Mouse (Mus musculus) kidney, embryonic 16.5 days (tissue): Measurements from ENCODE around the gene Mfsd2b. TPM values are rescaled to one million over a fixed set of nuclear protein-coding genes. Genes with fewer than 3 reads are reported as not detected.

Experiments
- ATAC-seq: fragments of 200-750 bp; cut with Nextera tagmentation; 2 replicates; pipeline ENCODE4 v1.8.0; 2017; ENCODE audit warnings: moderate TSS enrichment; ENCODE audit not compliant: low FRiP score, low TSS enrichment
- H3K27ac ChIP-seq: fragments of 300-500 bp; sonication (generic); 2 replicates; pipeline ENCODE4 v1.5.1; 2014; ENCODE audit warnings: low read length
- H3K27me3 ChIP-seq: fragments of 300-500 bp; sonication (generic); 2 replicates; pipeline ENCODE4 v1.6.1; 2014; ENCODE audit warnings: low read length, control low read depth, mixed read lengths; ENCODE audit not compliant: insufficient read depth
- H3K36me3 ChIP-seq: fragments of 300-500 bp; sonication (generic); 2 replicates; pipeline ENCODE4 v1.6.1; 2014; ENCODE audit warnings: low read length, control low read depth, mixed read lengths; ENCODE audit not compliant: insufficient read depth
- H3K4me1 ChIP-seq: fragments of 300-500 bp; sonication (generic); 2 replicates; pipeline ENCODE4 v1.6.1; 2014; ENCODE audit warnings: low read length, control low read depth, mixed read lengths; ENCODE audit not compliant: insufficient read depth
- H3K4me2 ChIP-seq: fragments of 300-500 bp; sonication (generic); replicated peaks from 2 replicates; pipeline ENCODE4 v1.6.1; 2014; ENCODE audit warnings: low read depth, low read length
- H3K4me3 ChIP-seq: fragments of 300-500 bp; sonication (generic); 2 replicates; pipeline ENCODE4 v1.5.1; 2014; ENCODE audit warnings: mild to moderate bottlenecking, low read length
- H3K9ac ChIP-seq: fragments of 300-500 bp; sonication (generic); replicated peaks from 2 replicates; pipeline ENCODE4 v1.6.1; 2014; ENCODE audit warnings: low read length
- H3K9me3 ChIP-seq: fragments of 300-500 bp; sonication (generic); 2 replicates; pipeline ENCODE4 v1.6.1; 2016; ENCODE audit warnings: low read length, control low read depth
- WGBS: fragments of 180-500 bp; shearing (Covaris S2); extraction: QIAGEN DNeasy Blood & Tissue Kit; methylation state at CpG from one replicate; pipeline ENCODE4 v1.1.7; 2014; 5-methylcytosine and 5-hydroxymethylcytosine counted together
- polyA plus RNA-seq: library from polyadenylated mRNA; unstranded; fragments of >200 nt; fragmentation: Nextera tagmentation; extraction: Ambion mirVana; gene quantifications from 2 replicates; pipeline ENCODE4 v1.2.1, GENCODE M21; 2015

Mfsd2b gene
- polyA plus RNA-seq, 1 experiment from 2014 or later = 0.97 TPM

- Histone ChIP-seq H3K36me3 (peaks cover 23% of the 10 kb centered on the region), H3K27ac (no peak overlapping the region), H3K27me3 (no peaks in the 10 kb centered on the region), H3K9ac (no peak overlapping the region), H3K4me1 (peaks cover under 1% of the 10 kb centered on the region; the same call in 1 of the 2 replicates), H3K9me3 (no peaks in the 10 kb centered on the region; the same call in 1 of the 2 replicates), H3K4me2 (no peak overlapping the region), H3K4me3 (no peak overlapping the region)
- WGBS = 91% methylated on average over 5 of the region's 5 CpGs
- no peak for ATAC-seq
These were observed 4.9 kb upstream of the Mfsd2b start for GRCm38 (mm10) chr12:4879048-4879447.

GRCm38 (mm10) chr12:4878296-4878783, 4.2 kb upstream of the Mfsd2b start:
- WGBS = 89% methylated on average over 9 of the region's 9 CpGs
- H3K9me3 ChIP-seq = no peaks in the 10 kb centered on the region; the same call in 1 of the 2 replicates
- peaks cover 3% of the 10 kb centered on the region; the same call in 1 of the 2 replicates for H3K27me3 ChIP-seq
- ATAC-seq = no peak
- H3K27ac ChIP-seq = no peak overlapping the region
- peaks cover 23% of the 10 kb centered on the region for H3K36me3 ChIP-seq
- H3K4me1 ChIP-seq = peaks cover 5% of the 10 kb centered on the region; the same call in 1 of the 2 replicates
- no peak overlapping the region for H3K4me3 ChIP-seq
- H3K9ac ChIP-seq = no peak overlapping the region
- H3K4me2 ChIP-seq = no peak overlapping the region

DNA sequence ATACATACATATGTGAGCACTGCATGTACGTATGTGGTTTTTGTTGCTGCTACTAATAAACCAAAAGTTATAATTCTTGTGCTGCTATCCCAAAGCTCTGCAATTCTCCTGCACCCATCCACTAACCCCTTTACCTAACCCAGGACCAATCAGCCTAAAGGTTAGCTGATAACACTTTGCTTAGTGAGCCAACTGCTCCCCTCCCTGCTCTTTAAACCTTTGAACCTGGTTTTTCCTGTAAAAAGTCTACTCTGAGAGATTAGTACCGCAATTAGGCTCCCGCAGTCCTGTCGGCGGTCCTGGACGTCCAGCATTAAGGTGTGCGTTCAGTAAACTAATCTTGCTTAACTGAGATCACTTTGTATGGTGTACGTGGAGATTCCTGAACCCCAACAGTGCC, 1.5 kb upstream of the Mfsd2b start:
- Histone ChIP-seq H3K4me1 (peaks cover 5% of the 10 kb centered on the region; the same call in 1 of the 2 replicates), H3K4me2 (no peak overlapping the region), H3K36me3 (peaks cover 13% of the 10 kb centered on the region), H3K9ac (no peak overlapping the region), H3K9me3 (no peaks in the 10 kb centered on the region; the same call in 1 of the 2 replicates), H3K27me3 (peaks cover 10% of the 10 kb centered on the region; the same call in 1 of the 2 replicates), H3K4me3 (no peak overlapping the region), H3K27ac (no peak overlapping the region)
- no peak for ATAC-seq
- WGBS = 90% methylated on average over 8 of the region's 8 CpGs

DNA sequence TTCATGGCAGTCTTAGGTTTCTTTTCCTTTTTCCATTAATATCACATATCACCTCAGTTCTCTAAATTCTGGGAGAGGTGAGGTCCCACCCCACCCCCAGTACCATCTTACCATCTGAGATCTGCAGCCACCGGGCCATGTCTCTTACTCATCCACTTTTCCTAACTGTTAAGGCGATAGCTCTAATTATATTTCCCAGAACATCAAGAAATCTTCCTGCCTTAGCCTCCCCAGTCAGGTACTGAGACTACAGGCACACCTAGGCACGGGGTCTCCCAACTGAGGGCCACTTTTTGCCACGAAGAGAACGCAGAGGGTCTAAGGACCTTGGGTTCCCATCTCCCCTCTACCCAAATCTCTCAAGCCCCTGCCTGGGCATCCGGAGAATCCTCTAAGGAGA, 628 bp downstream of the Mfsd2b start:
- H3K9ac ChIP-seq = peak overlapping the region; percentile 19; the same call in 1 of the 2 replicates
- peak overlapping the region; percentile 33 for H3K4me3 ChIP-seq
- H3K4me1 ChIP-seq = peaks cover 5% of the 10 kb centered on the region; the same call in 1 of the 2 replicates
- ATAC-seq = no peak
- H3K4me2 ChIP-seq = peak overlapping the region; percentile 64
- H3K27ac ChIP-seq = no peak overlapping the region
- peaks cover 10% of the 10 kb centered on the region; the same call in 1 of the 2 replicates for H3K27me3 ChIP-seq
- H3K36me3 ChIP-seq = 0 out of 2 replicates have a peak, but pooled peaks cover 3% of the 10 kb centered on the region
- 80% methylated on average over 6 of the region's 6 CpGs for WGBS
- H3K9me3 ChIP-seq = no peaks in the 10 kb centered on the region

GRCm38 (mm10) chr12:4872983-4873477, 1.1 kb downstream of the Mfsd2b start:
- Histone ChIP-seq H3K9ac (no peak overlapping the region), H3K27ac (no peak overlapping the region), H3K4me1 (peaks cover 5% of the 10 kb centered on the region; the same call in 1 of the 2 replicates), H3K27me3 (peaks cover 10% of the 10 kb centered on the region; the same call in 1 of the 2 replicates), H3K9me3 (no peaks in the 10 kb centered on the region), H3K4me2 (no peak overlapping the region), H3K4me3 (no peak overlapping the region), H3K36me3 (no peaks in the 10 kb centered on the region)
- no peak for ATAC-seq
- 77% methylated on average over 5 of the region's 5 CpGs for WGBS

GRCm38 (mm10) chr12:4872273-4872672, 1.9 kb downstream of the Mfsd2b start:
- Histone ChIP-seq H3K4me2 (no peak overlapping the region), H3K9me3 (no peaks in the 10 kb centered on the region), H3K27ac (no peak overlapping the region), H3K4me1 (peaks cover 5% of the 10 kb centered on the region; the same call in 1 of the 2 replicates), H3K36me3 (no peaks in the 10 kb centered on the region), H3K9ac (no peak overlapping the region), H3K27me3 (peaks cover 10% of the 10 kb centered on the region; the same call in 1 of the 2 replicates), H3K4me3 (no peak overlapping the region)
- ATAC-seq = no peak
- WGBS = 65% methylated on average over 4 of the region's 4 CpGs

GRCm38 (mm10) chr12:4871260-4871659, 2.9 kb downstream of the Mfsd2b start:
- H3K9me3 ChIP-seq = no peaks in the 10 kb centered on the region
- 88% methylated on average over 5 of the region's 5 CpGs for WGBS
- no peak overlapping the region for H3K27ac ChIP-seq
- no peaks in the 10 kb centered on the region for H3K36me3 ChIP-seq
- no peak overlapping the region for H3K9ac ChIP-seq
- peaks cover 5% of the 10 kb centered on the region; the same call in 1 of the 2 replicates for H3K4me1 ChIP-seq
- H3K4me2 ChIP-seq = no peak overlapping the region
- H3K27me3 ChIP-seq = peaks cover 10% of the 10 kb centered on the region; the same call in 1 of the 2 replicates
- no peak overlapping the region for H3K4me3 ChIP-seq
- no peak for ATAC-seq

DNA sequence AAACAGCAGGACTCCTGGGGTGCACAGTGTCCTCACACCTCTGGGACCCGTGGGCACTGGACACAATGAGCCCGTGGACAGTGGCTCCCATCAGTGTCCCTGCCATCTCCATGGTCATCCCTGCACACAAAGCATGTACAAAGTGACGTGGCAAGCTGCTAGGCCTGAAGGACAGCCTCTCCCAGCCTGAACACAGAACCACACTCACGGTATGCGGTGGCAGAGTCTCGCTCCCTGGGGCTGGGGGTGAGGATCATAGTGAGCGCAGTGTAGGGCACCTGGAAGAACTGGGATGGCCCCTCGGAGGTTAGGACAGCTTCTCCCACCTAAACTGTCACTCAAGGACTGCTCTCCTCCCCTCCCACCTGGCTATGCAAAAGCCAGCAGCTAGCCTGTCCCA, 5.2 kb downstream of the Mfsd2b start:
- Histone ChIP-seq H3K4me2 (no peak overlapping the region), H3K4me3 (no peak overlapping the region), H3K36me3 (no peaks in the 10 kb centered on the region), H3K9me3 (no peaks in the 10 kb centered on the region), H3K4me1 (peaks cover 11% of the 10 kb centered on the region), H3K9ac (no peak overlapping the region), H3K27ac (no peak overlapping the region), H3K27me3 (peaks cover 10% of the 10 kb centered on the region; the same call in 1 of the 2 replicates)
- 82% methylated on average over 8 of the region's 8 CpGs for WGBS
- ATAC-seq = no peak

GRCm38 (mm10) chr12:4864338-4864690, 9.8 kb downstream of the Mfsd2b start:
- H3K27me3 ChIP-seq = no peaks in the 10 kb centered on the region
- no peak for ATAC-seq
- H3K36me3 ChIP-seq = no peaks in the 10 kb centered on the region
- H3K4me1 ChIP-seq = peaks cover 15% of the 10 kb centered on the region
- 0 out of 2 replicates have a peak, but pooled peaks cover 3% of the 10 kb centered on the region for H3K9me3 ChIP-seq
- 71% methylated on average over 4 of the region's 4 CpGs for WGBS
- H3K4me2 ChIP-seq = no peak overlapping the region
- no peak overlapping the region for H3K4me3 ChIP-seq
- H3K27ac ChIP-seq = 0 out of 2 replicates have a peak overlapping the region, but pooled peaks have one; percentile 39
- 0 out of 2 replicates have a peak overlapping the region, but pooled peaks have one; percentile 23 for H3K9ac ChIP-seq
